Mouse (Mus musculus): ENCODE results near the gene Fsd1l.

Gene Fsd1l

DNA sequence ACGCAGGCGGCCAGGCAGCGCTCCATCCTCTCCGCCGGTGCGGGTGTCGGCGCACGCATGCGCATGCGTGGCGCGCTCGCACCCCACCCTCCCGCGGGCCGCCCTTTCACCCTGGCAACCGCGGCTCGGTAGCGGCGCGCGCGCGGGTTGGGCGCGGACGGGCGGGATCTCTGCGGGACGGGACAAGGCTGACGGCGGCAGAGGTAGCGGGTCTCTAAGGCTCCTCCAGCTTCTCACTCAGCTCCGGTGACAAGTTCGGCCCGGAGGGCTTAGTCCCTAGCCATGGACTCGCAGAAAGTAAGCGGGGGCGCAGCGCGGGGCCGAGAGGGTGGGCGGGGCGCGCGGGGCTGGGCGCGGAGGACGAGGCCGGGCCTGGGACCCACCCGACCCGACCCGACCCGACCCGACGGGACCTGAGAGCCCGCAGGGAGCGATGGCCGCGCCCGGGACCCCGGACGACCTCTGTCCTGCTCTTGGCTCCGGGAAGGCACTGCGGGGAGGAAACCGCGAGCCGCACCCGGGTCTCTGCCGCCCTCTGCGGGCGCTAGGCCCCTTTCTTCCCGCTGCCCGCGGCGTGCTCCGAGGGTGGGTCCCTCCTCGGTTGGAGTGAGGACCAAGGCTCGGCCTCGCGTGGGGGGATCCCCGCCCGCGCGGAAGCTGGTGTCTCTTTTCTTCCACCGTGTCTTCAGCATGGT is at the start of gene Fsd1l:
Gene Fsd1l (plus strand): TSS at position 156 of the 695 bp plus-strand sequence.
- DNase-seq = peak; percentile 79 to 83

DNA sequence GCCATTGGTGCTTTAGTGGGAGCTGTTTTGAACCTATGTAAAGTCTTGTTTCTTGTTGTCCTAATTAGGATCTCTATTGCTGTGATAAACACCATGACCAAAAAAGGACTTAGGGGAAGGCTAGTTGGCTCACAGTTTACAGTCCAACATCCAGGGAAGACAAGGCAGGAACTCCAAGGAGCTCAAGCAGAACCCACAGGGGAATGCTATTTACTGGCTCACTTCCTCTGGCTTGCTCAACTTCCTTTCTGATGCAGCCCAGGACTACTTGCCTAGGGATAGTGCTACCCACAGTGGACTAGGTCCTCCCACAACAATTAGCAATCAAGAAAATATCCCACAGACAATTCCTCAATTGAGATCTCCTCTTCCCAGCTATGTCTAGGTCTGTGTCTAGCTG is 43.6 kb upstream of the Fsd1l start:
- no peak for DNase-seq

DNA sequence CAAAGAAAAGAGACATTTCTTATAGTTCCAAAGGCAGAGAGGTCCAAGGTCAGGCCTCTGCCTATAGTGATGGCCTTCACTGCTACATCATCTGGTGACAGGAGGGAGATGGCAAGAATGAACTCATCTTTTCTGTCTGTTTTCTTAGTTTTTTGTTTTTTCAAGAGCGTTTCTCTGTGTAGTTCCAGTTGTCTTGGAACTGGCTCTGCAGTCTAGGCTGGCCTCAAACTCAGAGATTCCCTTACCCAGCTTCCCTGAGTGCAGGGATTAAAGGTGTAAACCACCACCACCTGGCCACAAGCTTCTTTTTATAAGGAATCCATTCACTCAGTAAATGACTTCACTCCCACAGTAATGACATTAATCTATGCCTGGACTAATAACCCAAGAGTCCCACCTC is 42.3 kb upstream of the Fsd1l start:
- DNase-seq = no peak

DNA sequence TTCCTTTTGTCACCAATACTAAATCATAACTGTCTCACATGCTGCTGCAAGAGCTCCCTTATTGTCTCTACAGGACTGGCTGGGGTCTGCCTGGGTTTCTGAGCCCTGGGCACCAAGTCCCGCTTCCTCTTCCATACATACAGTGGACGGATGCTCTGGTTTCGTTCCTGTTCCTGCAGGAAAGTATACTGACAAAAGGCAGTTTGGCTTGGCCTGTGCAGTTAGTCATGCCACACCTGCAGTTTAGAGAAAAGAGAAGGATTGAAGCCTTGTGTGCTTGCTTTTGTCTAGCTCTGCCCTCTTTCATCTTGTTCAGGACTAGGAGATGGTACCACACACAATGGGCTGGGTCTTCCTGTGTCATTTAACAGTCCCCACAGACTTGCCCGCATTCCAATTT is 41.8 kb upstream of the Fsd1l start:
- no peak for DNase-seq

DNA sequence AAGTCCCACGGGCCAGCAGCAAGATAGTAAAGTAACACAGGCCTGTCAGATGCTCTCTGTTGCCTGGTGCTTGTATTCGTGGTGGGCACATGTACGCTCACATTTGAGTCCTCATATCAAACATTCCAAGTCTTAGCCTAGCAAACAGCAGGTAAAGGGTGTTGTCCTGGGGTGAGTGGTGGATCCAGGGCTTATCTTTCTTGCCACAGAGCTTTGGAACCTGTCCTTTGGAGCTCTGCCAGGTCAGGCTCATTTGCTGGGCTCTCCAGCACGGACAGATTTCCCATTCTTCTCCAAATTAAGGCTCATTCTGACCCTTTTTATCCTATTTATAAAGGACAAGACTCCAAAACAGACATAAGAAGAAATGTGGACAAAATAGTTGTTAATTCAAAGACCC is 41.1 kb upstream of the Fsd1l start:
- DNase-seq = no peak

DNA sequence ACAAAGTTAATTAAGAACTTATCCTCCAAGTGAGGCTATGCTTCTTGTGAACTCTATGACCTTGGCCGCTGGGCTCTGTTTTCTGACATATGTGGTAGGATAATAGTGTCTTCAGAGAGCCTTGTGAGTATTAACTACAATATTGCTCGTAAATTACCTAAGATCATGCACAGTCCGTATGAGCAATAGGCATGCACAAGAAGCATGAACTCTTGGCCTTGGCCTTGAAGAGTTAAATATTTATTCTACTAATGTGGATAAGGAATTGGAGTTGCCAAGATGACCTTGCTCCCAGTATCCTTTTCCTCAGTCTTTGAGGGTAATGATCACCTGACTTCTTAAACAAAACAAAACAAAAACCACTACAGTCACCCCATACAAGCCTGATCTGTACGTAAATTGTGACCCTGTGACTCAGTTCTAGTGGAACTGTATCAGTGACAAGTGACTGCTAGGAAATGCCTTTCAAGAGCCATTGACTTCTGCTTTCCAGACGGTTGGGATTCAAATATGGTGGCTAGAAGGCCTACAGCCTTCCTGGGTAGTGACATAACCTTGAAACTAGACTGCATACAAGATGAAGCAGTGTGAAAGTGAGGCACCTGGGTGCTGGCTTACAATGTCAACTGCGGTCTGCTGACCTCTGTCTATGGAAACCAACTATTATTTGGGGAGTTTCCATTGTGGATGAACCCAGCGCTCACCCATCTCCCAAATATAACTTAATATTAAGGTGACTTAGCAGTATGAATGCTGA is 40.4 kb upstream of the Fsd1l start:
- DNase-seq = no peak

DNA sequence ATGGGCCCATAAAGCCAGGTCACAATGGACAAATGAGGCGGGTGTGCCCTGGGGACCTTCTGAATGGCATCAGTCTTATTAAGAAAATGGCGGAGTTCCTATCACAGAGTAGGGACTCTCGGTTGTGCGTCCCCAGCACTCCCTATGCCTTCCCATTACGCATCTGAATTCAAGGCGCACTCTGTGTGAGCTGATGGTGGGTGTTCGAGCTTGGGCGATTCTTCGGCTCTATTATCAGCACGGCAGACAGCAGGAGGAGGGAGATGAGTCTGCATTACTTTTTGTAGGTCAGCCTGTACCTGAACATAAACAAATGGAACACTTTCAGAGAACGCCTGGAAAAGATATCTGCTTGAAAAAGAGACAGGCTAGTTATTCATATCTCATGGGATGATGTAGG is 39.7 kb upstream of the Fsd1l start:
- DNase-seq = no peak

DNA sequence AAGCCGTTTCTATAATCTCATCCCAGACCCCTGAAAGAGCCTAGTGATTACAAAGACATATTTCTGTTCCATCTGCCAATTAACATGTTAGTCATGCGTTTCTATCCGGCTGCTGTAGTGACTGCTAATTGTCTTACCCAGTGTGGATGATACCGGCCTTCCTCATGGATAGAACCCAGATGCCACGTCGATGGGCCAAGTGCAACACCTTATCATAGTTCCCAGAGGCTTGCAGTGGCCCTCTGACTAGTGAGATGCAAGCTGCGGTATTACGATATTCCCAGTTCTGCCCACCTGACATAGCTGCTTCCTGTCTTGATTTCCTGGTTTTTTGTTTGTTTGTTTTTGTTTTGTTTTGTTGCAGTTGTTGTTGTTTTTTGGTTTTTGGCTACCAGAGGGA is 39.3 kb upstream of the Fsd1l start:
- no peak for DNase-seq

DNA sequence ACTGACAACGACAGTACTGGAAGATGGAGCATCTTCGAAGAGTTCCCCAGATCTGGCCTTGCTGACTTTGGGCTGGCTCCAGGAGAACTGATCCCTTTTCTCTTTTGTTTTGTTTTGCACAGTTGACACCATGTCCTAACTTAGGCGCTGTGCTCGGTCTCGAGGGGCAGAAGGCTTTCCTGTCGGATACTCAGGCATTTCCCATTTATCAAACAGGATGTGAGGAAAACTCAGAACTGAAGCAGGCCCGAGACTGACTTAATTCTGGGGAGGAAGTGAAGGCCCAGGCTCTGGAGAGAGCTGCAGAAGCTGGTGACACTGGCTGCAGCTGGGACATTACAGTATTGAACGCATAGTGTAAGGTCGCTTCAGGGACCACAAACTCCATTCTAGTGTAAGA is 38.9 kb upstream of the Fsd1l start:
- peak; percentile 31 to 56 for DNase-seq

DNA sequence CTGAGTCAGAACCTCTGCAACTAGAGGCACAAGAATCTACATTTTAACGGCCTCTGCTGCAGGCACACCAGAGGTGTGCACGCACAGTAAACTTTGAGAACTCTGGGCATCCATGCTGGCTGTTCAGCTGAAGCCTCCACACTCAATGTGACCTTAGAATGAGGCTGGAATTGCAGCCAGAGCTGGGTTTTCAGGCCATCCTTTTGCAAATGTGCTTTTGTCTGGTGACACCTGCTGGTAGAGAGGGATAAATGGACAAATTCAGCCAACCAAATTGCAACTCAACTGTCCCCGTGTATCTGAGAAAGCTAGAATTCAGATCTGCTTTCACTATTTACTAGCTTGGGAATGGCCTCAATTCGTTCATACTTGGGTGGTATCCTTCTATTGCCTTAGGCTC is 37.1 kb upstream of the Fsd1l start:
- peak; percentile 29 to 67 for DNase-seq

DNA sequence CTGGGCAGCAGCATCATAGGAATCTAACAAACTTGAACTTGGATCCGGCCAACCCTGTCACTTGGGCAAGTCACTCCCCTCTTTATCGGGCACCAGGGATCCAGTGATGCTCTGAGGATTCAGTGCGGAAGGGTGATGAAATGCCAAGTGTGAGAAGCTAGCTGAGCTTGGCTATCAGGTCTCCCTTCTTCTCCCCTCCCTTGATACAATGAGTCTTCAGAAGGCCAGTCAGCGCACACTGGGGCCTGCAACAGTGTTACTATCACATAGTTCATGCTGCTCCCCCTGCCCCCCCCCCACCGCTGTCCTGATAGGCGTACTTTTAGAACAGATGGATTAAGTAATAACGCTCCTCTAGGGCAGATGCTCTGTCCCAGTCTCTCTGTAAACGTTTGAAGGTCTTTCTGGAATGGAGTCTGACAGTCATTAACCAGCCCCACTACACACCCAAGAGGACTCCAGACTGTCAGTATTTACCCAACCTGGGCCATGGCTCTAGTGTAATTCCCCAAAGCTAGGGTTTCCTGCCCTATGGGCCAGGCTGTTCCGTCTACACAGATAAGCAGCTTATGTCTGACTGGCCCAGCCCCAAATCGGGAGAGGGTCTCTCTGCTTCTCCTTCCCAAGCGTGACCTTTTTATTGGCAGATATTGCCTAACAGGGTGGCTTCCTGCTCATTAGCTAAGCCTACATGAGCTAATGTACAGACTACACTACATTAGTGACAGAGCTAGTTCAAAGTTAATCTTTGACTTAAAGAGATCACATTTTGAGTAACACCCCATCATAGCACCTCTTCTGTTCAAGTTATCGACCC is 35.8 kb upstream of the Fsd1l start:
- DNase-seq = no peak

DNA sequence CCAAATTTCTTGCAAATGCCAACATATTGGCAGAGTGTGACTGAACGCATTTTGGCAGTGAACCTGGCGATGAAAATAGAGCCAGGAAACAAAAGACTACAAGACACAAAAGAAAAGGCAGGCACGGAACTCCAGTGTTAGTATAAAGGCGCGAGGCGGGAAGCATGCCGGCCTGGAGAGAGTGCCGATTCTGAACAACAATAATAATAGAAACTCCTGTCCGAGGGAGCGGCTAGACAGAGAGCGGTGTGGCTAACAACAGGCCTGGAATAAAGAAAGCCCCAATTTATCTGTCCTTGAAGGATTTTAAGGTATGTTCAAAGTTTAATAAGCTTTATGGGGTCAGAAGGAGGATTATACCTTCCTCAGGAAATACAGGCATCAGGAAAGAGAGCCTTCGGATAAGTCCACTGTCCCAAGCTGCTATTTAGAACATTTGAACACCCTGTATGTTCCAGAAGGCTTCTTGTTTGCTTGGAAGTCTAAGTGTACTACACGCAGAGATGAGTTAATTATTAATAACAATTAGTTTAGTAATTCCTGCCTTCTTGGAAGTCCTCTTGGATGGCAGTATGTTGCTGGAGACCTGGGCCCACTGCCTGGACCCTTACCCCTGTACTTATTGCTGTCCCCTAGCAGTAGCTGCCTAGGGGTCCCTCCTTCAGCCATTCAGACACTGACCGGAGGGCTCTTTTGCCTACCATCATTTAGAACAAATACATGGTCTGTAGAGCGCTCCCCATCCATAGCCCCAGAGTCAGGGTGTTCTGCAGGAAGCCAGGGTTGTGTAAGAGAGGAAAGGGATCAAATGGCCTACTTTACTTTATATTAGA is 35.0 kb upstream of the Fsd1l start:
- peak in 1 of 2 experiments; percentile 30 for DNase-seq

DNA sequence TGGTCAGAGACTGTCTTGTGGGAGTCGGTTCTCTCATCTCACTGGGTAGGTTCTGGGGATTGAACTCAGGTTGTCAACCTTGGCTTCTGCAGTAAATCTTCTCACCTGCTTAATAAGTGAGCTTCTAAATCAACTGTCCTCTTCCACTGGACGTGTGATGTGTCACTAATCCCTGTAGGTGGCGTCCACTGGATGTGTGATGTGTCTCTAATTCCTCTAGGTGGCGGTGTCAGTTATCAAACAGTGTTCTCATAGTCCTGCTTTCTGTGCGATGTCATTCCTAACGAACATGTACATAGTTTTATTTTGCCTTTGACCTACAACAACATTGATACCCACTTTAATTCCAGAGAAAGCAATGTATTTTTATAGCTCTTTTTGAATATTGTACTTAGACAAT is 30.8 kb upstream of the Fsd1l start:
- DNase-seq = no peak

DNA sequence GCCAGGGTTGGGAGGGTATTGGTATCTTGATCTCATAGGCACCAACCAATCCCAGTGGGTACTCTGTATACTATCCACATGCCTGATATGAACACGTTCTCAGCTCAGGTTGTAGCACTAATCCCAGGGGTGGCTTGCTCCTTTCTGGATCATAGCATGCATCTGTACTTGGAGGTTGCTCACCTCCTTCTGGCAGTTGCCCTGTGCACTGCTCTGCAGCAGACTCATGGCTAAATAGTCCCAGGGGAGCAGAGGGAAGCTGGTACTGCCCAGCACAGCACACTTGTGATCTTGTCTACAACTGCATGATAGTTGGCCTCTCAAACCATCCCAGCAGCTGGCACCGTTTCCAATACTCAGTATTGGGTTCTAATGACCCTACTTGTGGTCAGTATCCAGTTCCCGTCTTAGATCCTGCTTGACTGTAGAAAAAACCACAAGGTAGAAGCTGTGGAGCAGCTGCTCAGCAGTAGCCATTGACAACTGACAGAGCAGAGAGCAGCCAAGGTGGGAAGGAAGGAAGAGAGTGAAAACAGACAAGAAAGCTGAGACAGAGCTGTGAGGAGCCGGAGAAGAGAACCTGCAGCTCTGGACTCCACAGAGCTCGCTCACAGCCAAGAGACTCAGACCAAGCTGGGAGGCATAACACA is 16.6 kb upstream of the Fsd1l start:
- DNase-seq = no peak

DNA sequence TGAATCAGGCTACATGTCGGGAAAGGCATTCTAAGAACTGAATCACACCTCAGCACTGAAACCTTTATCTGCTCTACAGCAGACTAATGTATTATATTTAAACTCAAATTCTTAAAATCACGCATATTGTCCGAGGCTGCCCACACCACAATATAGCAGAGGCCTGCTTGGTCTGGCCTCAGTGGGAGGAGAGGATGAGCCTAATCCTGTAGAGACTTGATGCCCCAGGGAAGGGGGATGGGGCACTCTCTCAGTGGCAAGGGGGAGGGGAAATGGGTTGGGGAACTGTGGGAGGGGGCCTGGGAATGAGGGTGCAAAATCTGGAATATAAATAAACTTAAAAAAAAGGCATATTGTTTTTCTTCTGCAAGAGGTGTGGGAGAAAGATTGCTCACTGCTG is 13.3 kb upstream of the Fsd1l start:
- no peak for DNase-seq

DNA sequence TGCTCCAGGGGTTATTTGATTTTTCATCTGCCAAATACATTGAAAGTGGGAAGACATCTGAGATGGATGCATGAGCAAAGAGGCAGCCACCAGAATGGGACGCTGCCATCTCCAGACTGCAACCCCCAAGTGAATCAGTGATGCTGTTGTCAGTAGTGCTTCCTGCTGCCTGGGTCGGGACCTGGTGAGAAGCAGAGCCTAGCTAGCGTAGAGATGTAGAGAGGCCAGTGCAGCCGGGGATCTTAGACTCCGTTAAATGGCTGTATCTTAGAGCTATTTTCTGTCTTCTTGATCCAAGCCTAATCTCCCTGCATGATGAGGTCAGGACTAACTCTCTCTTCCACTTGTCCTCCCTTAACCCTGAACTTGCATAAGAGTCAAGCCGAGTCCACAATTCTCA is 11.2 kb upstream of the Fsd1l start:
- DNase-seq = no peak

DNA sequence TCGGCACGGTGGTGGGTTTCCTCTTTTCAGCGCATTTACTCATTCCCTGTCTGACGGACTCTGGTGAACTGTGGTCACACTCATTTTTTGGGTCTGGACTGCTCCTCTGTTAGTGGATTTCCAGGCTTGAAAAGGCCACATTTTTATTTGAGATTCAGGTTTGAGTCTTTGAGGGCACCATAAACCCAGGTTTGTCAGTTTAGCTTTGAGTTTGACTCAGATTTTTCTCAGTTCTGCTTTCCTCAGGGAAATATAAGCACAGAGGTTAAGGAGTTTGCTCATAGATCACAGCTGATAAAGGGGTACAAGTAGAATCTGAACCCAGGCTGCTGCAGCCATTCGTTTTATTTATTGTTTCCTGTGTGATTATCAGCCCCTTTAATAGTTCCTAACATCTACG is 10.2 kb upstream of the Fsd1l start:
- DNase-seq = no peak

DNA sequence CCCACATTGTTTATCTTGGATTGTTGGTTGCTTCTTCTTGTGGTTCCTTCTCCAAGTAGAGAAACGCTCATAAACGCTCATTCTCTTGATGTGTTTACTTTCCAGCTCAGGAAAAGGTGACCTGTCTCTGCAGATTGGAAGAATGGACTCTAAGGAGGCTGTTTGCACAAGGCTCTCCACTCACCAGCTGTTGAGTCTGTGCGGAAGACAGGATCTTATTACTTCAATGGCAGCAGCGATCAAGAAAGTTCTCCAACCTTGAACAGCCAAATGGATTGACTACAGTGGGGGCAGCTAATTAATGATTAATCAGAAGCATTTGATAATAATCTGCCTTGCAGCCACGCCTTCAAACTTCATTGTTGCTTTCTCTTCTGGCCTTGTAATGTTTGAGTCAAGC is 9.8 kb upstream of the Fsd1l start:
- DNase-seq = no peak

DNA sequence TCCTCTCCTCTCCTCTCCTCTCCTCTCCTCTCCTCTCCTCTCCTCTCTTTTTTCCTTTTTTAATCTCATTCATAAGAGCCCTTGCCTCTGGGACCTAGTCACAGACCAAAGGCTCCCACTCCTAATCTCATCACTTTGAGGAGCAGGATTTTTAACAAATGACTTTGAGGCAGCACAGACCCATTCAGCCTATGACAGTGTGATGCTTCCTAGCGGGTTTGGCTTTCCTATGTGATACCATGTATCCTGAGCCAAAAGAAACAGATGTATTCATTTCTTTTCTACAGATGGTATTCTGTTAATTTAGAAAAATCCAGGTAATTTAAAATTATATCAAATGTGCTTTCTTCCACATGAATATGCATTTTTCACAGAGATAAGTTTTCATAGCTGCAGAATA is 7.6 kb upstream of the Fsd1l start:
- DNase-seq = no peak

DNA sequence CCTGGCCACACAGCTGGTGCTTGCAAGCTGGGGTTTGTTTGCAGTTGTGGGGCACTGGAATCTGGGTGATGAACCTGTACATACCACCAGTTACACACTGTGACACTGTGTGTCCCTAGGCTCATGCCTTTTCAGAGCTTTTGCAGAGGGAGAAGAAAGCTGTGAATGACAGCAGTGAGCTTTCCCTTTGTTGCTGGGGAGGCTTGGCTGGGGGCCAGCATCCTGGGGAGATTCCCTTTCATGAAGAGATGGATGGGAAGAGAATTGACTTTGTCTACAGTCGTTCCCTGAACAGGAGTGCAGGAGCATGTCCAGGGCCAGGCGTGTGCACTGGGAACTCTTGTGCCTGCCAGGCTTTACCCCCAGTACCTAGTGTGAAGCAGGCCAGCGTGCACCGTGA is 6.5 kb upstream of the Fsd1l start:
- peak; percentile 59 to 74 for DNase-seq

DNA sequence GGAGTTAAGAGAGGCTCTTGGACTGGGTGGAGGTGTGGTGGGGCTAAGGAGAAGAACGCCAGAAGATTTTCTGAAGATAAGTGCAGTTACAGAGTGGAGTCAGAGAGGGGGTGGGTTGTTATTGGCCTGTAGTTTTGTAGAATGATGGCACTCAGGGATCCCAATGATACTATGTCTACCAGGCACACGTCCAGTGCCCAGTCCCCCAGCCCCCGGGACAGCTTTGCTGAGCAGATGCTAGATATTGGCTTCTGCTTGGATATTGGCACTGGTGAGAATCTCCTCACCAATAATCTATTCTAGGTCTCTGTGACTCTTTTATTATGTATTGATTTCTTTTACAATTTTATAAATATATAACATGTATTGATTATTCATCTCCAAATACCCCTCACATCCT is 6.0 kb upstream of the Fsd1l start:
- no peak for DNase-seq

DNA sequence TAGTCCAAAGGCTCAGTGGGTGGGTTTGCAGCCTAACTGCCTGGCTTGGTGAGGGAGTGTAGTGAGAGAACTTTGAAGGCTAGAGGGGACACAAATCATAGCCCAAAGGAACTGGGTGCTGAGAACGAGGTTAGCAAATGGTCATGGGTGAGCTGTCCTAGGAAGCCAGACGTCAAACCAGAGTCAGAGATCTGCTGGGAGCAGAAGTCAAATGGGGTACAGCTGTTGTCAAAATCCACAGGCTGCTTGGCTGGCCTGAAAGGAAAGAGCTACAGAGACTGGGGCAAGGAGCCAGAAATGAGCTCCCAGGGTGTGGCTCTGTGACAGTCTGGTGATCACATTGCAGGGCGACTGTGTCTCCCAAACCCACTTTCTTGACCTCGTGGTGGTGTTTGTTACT is 2.3 kb upstream of the Fsd1l start:
- peak; percentile 46 to 73 for DNase-seq

DNA sequence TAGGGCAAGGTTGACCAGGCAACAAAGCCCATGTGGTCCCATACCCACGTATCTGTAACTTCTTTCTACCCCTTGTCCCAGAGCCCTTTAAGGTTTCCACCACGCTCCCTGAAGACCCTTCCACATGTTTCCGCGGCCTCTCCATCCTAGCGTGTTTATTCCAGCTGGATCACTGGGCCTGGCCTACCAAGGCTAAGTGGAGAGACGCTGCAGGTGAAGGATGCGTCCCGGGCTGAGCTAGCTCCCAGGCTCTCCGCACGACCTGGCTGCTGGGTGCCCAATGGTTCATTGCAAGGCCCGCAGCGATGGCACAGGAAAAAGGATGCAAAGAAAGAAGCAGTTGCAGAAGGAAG is 332 bp upstream of the Fsd1l start:
- no peak for DNase-seq

Data from lung, postnatal 4 days (tissue).